Mouse (Mus musculus) natural killer cell, adult 2 months (primary cell): Measurements from ENCODE around the gene Zfp874a.
"Not testable (repeated sequence)": the region's sequence is repeated elsewhere in the genome, so short reads cannot be mapped to it uniquely, and the experiment has no call there.

Experiments used
- DNase-seq, 2 experiments: peaks; one replicate each; pipeline ENCODE4 v3.0.0; 2022; ENCODE audit warnings: low spot score in 2 of 2

Gene Zfp874a

GRCm38 (mm10) chr13:67376255-67376654 lies 75.2 kb downstream of the Zfp874a start:
- not testable (repeated sequence) for DNase-seq

- peak; percentile 86 to 87 for DNase-seq
Measured at GRCm38 (mm10) chr13:67375050-67375911, 76.1 kb downstream of the Zfp874a start, which contains the start of the genes Gm28041 and Zfp456. Gm28041 (minus strand) TSS chr13:67375733. Zfp456 (minus strand) TSS chr13:67375810.
